Mouse (Mus musculus): ENCODE data around the gene Capn2.

The Capn2 gene

GRCm38 (mm10) chr1:182525601-182526000 is 8.2 kb upstream of the Capn2 start:
- no peak for DNase-seq (ENCODE audit: low read depth)

GRCm38 (mm10) chr1:182523692-182524091 is 6.3 kb upstream of the Capn2 start:
- no peak for DNase-seq (ENCODE audit: low read depth)

- no peak for DNase-seq (ENCODE audit: low read depth)
Measured at GRCm38 (mm10) chr1:182522961-182523360, 5.6 kb upstream of the Capn2 start.

DNA sequence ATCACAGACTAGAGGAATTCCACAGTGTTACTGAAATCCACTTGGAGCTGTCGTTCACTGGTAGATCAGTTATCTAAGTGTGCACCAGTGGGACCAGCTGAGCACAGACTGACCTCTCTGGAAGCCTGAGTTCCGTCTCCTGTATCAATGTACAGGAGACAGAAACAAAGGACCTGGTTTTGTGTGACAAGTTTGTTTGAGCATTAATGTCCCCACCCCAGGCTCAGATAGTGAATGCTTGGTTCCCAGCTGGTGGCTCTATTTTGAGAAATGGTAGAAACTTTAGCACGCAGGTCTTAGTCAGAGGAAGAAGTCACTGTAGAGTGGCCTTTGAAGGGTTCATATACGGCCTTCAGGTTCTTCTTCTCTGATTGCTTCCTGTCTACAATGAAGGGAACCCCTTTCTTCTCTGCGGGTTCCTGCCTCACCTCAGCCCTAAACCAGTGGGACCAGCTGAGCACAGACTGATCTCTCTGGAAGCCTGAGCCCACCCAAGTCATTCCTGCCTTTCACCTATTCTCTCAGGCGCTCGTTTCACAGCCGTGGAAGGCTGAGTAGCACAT is 3.6 kb upstream of the Capn2 start:
- no peak for DNase-seq (ENCODE audit: low read depth)

GRCm38 (mm10) chr1:182520091-182520937 is 2.9 kb upstream of the Capn2 start:
- DNase-seq (ENCODE audit: low read depth) = peak; percentile 99

GRCm38 (mm10) chr1:182519341-182519740 is 1.9 kb upstream of the Capn2 start:
- no peak for DNase-seq (ENCODE audit: low read depth)

- DNase-seq (ENCODE audit: low read depth) = no peak
Measured at GRCm38 (mm10) chr1:182518811-182519210, 1.4 kb upstream of the Capn2 start.

DNA sequence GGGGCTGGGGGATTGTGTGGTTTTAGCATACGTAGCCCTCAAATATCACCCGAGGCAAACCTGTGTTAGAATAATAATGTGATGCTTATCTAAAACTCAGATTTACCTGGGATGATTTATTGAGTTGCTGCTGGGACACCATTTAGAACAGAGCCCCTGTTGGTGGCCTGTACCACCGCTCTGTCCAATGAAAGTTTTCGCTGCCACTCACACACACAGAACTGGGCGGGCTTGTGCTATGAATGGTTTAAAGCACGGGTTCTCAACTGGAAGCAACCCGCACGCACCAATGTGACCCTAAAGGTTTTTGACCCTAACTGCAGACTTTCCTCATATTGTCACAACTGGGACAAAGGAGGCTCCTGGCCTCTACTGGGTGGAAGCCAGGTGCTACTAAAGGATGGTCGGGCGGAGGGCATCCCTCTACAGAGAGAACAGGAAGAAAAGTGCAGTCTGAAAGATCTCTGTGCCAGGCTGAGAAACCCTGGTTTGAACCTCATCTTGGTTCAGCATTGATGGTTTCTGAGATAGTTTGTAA is 804 bp upstream of the Capn2 start:
- DNase-seq (ENCODE audit: low read depth) = no peak

DNA sequence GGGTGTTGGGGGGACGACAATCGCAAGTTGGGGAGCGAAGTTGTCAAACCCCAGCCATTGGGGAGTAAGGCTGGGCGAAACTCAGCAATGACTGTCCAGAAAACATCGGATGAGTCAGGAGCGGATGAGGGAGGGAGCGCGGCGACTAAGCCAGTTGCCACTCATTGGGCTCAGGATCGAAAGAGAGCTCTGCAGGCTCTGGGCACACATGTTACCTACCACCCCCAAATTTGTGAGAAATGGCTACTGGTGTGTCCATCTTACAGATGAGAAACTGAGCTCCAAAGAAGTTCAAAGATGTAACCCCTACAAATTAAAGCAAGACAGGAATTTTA is 236 bp upstream of the Capn2 start:
- DNase-seq (ENCODE audit: low read depth) = no peak

DNA sequence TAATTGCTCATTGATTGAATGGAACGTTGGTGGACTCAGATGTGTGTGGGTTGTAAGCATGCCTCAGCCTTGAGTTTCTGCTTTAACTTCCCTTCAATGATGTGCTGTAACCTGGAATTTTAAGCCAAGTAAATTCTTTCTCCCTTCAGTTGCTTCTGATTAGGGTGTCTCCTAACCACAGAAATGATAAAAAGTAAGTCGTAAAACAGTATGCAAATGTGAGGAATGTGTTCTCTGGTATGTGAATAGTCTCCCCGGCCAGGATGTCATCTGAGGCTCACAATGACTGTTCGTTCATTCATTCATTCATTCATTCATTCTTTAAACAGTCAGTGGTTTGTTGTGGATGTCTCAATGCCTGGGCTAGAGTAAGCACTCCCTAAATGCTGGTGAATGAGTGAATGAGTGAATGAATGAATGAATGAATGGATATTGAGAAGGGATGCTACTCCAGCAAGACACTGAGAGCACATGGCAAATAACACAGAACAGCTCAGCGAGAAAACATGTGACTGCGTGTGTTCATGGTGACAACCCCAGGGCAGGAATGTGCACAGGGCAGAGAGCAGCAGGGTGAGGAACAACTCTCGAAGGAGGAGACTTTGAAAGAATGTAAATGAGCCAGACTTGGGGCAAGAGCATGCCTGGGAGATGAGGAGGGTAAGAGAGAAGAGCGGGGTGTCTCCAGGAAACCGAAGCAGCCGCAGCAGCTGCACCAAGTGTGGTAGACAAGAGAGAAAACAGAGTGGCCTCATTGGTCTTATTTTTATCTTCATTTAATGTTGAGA is 2.4 kb downstream of the Capn2 start:
- no peak for DNase-seq (ENCODE audit: low read depth)

DNA sequence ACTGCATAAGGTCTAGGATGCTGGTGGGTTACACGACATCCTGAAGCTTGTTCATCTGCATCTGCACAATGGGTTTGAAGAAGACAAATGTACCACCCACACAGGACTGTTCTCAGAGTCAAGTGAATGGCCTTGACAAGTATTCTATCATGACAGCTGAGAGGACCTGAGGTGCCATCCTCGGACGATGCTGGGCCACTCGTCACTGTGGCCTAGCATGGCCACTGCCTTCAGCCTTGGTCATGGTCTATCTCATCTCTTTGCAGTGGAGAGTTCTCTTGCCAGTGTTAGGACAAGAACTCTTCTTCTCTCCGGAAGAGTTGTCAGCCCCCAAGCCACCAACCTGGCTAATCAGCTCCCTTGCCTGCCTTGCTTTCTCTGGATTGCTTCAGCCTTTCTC is 3.7 kb downstream of the Capn2 start:
- DNase-seq (ENCODE audit: low read depth) = no peak

DNA sequence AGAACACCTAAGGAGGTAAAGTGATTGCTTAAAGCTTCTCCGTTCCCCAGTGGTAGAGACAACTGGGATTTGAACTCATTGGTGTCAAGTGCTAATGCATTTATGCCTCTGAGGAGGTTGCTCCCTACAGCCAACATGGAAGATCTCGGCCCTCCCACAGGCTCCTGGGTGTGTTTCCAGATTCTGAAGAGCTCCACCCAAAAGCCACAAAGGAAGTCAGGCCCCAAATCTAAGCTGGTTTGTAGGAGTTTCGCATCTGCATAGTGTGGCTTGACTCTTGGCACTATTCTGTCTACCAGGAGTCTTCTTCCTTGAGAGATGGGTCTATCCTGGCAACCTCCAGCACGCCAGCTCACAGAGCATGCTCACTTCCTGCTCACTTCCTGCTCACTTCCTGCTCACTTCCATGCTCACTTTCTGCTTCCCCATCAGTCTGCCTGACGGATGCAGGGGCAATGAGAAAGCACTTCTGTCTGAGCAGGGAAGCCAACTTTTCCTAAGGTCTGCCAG is 4.5 kb downstream of the Capn2 start:
- no peak for DNase-seq (ENCODE audit: low read depth)

DNA sequence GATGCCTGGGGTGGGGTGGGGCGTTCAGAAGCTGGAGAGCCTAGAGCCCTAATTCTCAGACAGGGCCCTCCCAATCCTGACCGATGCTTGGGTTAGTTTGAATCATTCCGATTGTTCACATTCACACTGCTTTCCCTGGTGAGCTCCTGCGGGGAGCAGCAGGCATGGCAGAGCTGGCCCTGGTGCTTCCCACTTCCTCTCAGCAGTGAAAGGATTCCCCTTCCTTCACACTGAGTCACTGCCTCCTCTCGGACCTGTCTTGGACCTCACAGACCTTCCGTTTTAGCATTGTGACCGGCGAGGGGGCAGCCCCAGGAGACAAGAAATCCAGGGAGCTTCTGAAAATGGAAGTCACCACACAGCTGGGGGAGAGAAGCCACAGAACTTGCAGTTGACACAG is 5.6 kb downstream of the Capn2 start:
- no peak for DNase-seq (ENCODE audit: low read depth)

GRCm38 (mm10) chr1:182511073-182511472 is 6.3 kb downstream of the Capn2 start:
- no peak for DNase-seq (ENCODE audit: low read depth)

- no peak for DNase-seq (ENCODE audit: low read depth)
Measured at GRCm38 (mm10) chr1:182509110-182509797, 8.2 kb downstream of the Capn2 start.

DNA sequence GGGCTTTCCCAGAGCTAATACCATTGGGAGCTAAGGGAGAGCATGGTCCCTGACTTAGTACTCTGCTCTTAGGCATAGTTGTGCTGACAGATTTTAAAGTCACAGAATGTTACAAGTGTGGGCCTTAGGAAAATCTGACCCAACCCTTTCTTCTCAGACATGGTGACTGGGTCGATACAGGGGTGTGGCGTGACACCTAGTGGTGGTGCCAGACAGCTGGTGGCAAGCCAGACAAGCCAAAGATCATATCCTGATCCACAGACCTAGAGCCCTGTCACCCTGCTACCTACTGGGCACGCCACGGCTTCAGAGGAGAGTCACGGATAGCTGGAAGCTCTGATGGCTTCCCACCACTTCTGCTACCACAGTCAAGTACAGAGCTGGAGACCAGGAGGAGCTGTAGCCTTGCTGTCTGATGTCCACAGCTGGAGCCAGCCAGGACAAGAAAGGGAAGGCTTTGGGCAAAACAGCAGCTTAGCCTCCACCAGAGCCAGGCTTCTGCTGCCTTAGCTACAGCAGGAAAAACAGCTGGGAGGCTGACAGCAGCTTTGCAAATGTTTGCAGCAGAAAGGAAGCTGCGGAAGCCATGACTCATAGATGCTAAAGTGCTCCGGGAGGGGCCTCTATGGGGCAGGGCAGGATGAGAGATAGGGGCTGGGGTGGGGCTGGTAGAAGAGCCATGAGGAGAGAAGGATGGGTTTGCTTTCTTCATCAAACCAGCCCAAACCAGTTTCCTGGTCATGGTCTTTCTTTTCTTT is 11.0 kb downstream of the Capn2 start:
- no peak for DNase-seq (ENCODE audit: low read depth)

DNA sequence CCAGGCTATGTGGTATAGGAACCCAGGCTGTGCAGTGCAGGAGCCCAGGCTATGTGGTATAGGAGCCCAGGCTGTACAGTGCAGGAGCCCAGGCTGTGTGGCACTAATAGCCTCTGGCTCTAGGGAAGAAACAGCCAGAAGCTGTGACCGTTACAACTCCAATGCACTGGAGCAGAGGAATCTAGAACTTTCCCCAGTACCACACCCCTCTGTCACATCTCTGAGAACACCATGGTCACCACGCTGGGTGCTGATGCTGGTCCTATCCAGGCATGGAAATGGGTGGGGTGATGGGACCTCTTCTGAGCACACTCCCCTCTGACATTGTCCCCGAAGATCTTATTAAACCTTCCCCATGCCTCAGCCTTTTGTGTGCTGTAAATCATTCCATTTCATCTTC is 12.1 kb downstream of the Capn2 start:
- DNase-seq (ENCODE audit: low read depth) = no peak

GRCm38 (mm10) chr1:182504223-182504622 is 13.2 kb downstream of the Capn2 start:
- no peak for DNase-seq (ENCODE audit: low read depth)

DNA sequence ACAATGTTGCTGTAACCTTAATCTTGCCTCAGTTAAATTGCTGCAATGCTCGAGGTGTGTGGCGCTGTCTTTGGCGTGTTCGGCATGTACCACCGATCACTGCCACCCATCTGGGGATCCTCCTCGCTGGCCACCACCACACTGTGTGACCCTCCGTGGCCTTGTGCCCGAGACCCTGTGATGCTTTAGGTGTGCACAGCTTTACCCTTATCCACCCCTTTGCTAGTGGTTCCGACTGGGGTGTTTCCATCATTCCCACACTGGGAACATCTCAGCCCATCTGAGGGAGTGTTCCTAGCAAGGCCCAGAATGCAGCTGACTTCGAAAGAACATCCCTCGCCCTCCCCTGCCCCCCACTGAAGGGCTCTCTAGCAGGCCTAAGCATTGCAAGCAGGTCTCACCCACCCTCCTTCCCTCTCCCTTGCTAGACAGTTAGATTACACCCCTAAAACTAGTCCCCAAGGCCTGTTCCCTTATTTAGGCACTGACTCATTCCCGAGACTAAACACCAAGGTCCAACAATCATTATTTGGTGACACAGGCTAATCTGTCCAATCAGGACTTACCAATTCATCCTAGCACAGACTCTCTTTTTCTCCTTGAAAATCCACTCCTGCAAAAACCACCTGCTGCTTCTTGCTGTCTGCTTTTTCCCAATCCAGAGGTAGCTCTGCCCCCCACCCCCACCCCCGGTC is 14.1 kb downstream of the Capn2 start:
- DNase-seq (ENCODE audit: low read depth) = no peak

GRCm38 (mm10) chr1:182502491-182503050 is 14.8 kb downstream of the Capn2 start:
- no peak for DNase-seq (ENCODE audit: low read depth)
